15 mouse cellular contexts compared by ENCODE assay signal in the genomic region with DNA sequence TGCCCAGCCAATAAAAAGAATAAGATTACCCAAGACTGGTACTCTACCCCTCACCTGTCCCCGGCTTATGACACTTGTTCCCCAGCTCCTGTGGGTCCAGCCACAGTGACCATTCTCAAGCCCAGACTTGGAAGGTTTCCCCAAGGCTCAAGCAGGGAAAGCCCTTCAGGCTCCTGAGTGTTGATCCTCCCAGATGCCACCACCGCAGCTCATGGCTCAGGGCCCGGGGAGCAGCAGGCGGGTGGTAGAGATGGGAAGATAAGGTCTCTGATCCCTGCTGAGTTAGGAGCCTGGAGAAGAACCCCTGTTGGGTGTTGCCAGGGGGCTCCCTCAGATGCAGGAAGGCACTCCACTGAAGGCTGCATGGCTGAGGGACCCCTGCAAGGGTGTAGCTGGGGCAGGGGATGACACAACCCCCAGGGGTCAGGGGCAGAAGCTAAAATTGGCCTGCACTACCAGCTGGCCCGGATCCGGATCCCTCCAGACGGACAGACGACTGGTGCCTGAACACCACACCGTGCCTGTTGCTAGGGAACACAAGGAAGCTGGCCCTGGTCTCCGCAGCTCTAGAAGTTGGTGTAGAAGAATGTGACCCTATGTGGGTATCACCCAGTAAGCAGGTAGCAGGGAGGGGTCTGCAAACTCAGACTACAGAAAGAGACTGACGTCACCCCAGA. TPM values are rescaled to one million over a fixed set of nuclear protein-coding genes. Genes with fewer than 3 reads are reported as not detected.
DNase-seq lines count a peak whose midpoint lies in the region; ATAC-seq and TF ChIP-seq lines count a peak whose summit lies in the region.
"Had no signal": no experiment of that assay in that cellular context is flagged by ENCODE, and none has a peak within 500 bp of the region (broad histone marks: within the 10 kb centered on the region; RNA-seq: fewer than 3 reads in every experiment).

No protein-coding gene starts in this region.

- intact Hi-C loops in heart, adult 2 months (cut with DNase I) = loop anchor here (5.0 kb wide), 2 partner anchors 106 to 171 kb away; partner anchors contain the start of genes Ppp1r37 and Relb

- H3K9ac ChIP-seq in heart, embryonic 12.5 days = 0 out of 2 replicates have a peak overlapping the region, but pooled peaks have one; percentile 7
- H3K9ac ChIP-seq in heart, adult 2 months (ENCODE audit: low read depth, low read length) = no peak overlapping the region
- no peak overlapping the region for H3K9ac ChIP-seq in neural tube, embryonic 11.5 days (ENCODE audit: low read length)
- H3K9ac ChIP-seq in embryonic facial prominence, embryonic 13.5 days = no peak overlapping the region
- H3K9ac ChIP-seq: embryonic facial prominence, embryonic 15.5 days had no signal

- no peaks in the 10 kb centered on the region for H3K27me3 ChIP-seq in heart, embryonic 12.5 days (replicated peaks)
- no peaks in the 10 kb centered on the region for H3K27me3 ChIP-seq in heart, adult 2 months (ENCODE audit: control insufficient read depth, insufficient read depth, low read length)
- H3K27me3 ChIP-seq in neural tube, embryonic 11.5 days (ENCODE audit: control insufficient read depth, insufficient read depth, low read length) = no peaks in the 10 kb centered on the region
- H3K27me3 ChIP-seq in embryonic facial prominence, embryonic 13.5 days = no peaks in the 10 kb centered on the region
- H3K27me3 ChIP-seq: embryonic facial prominence, embryonic 15.5 days; limb, embryonic 13.5 days had no signal

- H3K9me3 ChIP-seq in heart, embryonic 12.5 days (replicated peaks) = no peaks in the 10 kb centered on the region
- no peaks in the 10 kb centered on the region for H3K9me3 ChIP-seq in neural tube, embryonic 11.5 days (ENCODE audit: control insufficient read depth, low read length)
- H3K9me3 ChIP-seq in embryonic facial prominence, embryonic 13.5 days = no peaks in the 10 kb centered on the region
- H3K9me3 ChIP-seq: embryonic facial prominence, embryonic 15.5 days; limb, embryonic 13.5 days had no signal

- DNase-seq in heart, adult 2 months = no peak
- DNase-seq in neural tube, embryonic 11.5 days (ENCODE audit: low spot score) = no peak
- no peak for DNase-seq in neural tube, embryonic 10.5 days (ENCODE audit: extremely low spot score, low spot score)
- DNase-seq in adipocyte (ENCODE audit: low spot score) = no peak
- DNase-seq: gastrocnemius, postnatal 10 days; heart, postnatal 4 days; kidney, postnatal 36 days; thymus, postnatal 14 days had no signal

- H3K27ac ChIP-seq in heart, embryonic 12.5 days (ENCODE audit: poor library complexity, severe bottlenecking) = no peak overlapping the region
- no peak overlapping the region for H3K27ac ChIP-seq in heart, adult 2 months
- no peak overlapping the region for H3K27ac ChIP-seq in neural tube, embryonic 11.5 days (ENCODE audit: low read depth, low read length)
- no peak overlapping the region for H3K27ac ChIP-seq in embryonic facial prominence, embryonic 13.5 days
- H3K27ac ChIP-seq: embryonic facial prominence, embryonic 15.5 days; limb, embryonic 13.5 days had no signal

- 59% methylated on average over 11 of the region's 11 CpGs for WGBS in heart, embryonic 12.5 days
- WGBS in heart, adult 2 months = 36% methylated on average over 11 of the region's 11 CpGs
- 80% methylated on average over 11 of the region's 11 CpGs for WGBS in neural tube, embryonic 11.5 days
- WGBS in embryonic facial prominence, embryonic 13.5 days = 80% methylated on average over 11 of the region's 11 CpGs

- H3K79me2 ChIP-seq in heart, adult 2 months (replicated peaks; ENCODE audit: control insufficient read depth, insufficient read depth, low read length) = peaks cover 9% of the 10 kb centered on the region

- TF ChIP-seq CTCF in heart, adult 2 months (IDR thresholded peaks at IDR 0.05) = no peak

- no peak for TF ChIP-seq EP300 in heart, adult 2 months (IDR thresholded peaks at IDR 0.05; ENCODE audit: insufficient read depth, low read depth, low read length)

- ATAC-seq in heart, embryonic 12.5 days (ENCODE audit: insufficient number of reproducible peaks, low FRiP score) = no peak
- no peak for ATAC-seq in neural tube, embryonic 11.5 days (ENCODE audit: insufficient read depth, low FRiP score, low TSS enrichment)
- no peak for ATAC-seq in embryonic facial prominence, embryonic 13.5 days (ENCODE audit: insufficient number of reproducible peaks, insufficient read depth, low FRiP score, low TSS enrichment, low read depth)
- no peak for ATAC-seq in frontal cortex, adult (ENCODE audit: low TSS enrichment)
- ATAC-seq: lung, postnatal 0 days had no signal

- no peak overlapping the region for H3K4me3 ChIP-seq in heart, embryonic 12.5 days
- H3K4me3 ChIP-seq in heart, adult 2 months = no peak overlapping the region
- no peak overlapping the region for H3K4me3 ChIP-seq in neural tube, embryonic 11.5 days (ENCODE audit: low read depth, low read length)
- H3K4me3 ChIP-seq in embryonic facial prominence, embryonic 13.5 days = no peak overlapping the region

- H3K4me1 ChIP-seq in heart, embryonic 12.5 days (replicated peaks) = peaks cover 24% of the 10 kb centered on the region
- peaks cover 2% of the 10 kb centered on the region; the same call in 1 of the 2 replicates for H3K4me1 ChIP-seq in heart, adult 2 months (ENCODE audit: control insufficient read depth, insufficient read depth, low read length)
- H3K4me1 ChIP-seq in neural tube, embryonic 11.5 days (ENCODE audit: control insufficient read depth, insufficient read depth, low read length) = peaks cover 7% of the 10 kb centered on the region; the same call in 1 of the 2 replicates
- peaks cover 25% of the 10 kb centered on the region for H3K4me1 ChIP-seq in embryonic facial prominence, embryonic 13.5 days

- H3K36me3 ChIP-seq in heart, embryonic 12.5 days = peaks cover 41% of the 10 kb centered on the region
- no peaks in the 10 kb centered on the region; the same call in 1 of the 2 replicates for H3K36me3 ChIP-seq in heart, adult 2 months (ENCODE audit: control insufficient read depth, insufficient read depth, low read length)
- peaks cover 10% of the 10 kb centered on the region for H3K36me3 ChIP-seq in neural tube, embryonic 11.5 days (ENCODE audit: control insufficient read depth, insufficient read depth, low read length)
- H3K36me3 ChIP-seq in embryonic facial prominence, embryonic 13.5 days = peaks cover 42% of the 10 kb centered on the region

- no peak for TF ChIP-seq POLR2A in heart, adult 2 months (IDR thresholded peaks at IDR 0.05; ENCODE audit: insufficient read depth, low read depth, low read length)

- H3K4me2 ChIP-seq in heart, embryonic 12.5 days = peak overlapping the region; percentile 97; the same call in 1 of the 2 replicates
- 0 out of 2 replicates have a peak overlapping the region, but pooled peaks have one; percentile 2 for H3K4me2 ChIP-seq in neural tube, embryonic 11.5 days (ENCODE audit: low read depth)
- 0 out of 2 replicates have a peak overlapping the region, but pooled peaks have one; percentile 97 for H3K4me2 ChIP-seq in embryonic facial prominence, embryonic 13.5 days

RNA-seq across cellular contexts. Expression of gene Mark4, which starts 2.7 kb away (rescaled TPM):
- polyA plus RNA-seq in heart, embryonic 12.5 days (2016; fragmentation: Nextera tagmentation; extraction: Ambion mirVana) = 11.4 and 11.7 TPM in 2 replicates
- total RNA-seq in heart, adult 2 months (2021) = 10 to 100 TPM; 22.4 to 27.2 TPM
- 11.1 and 11.8 TPM in 2 replicates for polyA plus RNA-seq in heart, adult 2 months (2012; rRNA removed)
- 14.1 and 16.4 TPM in 2 replicates for polyA plus RNA-seq in neural tube, embryonic 11.5 days (2014; fragmentation: Nextera tagmentation; extraction: Ambion mirVana)
- 10.2 and 12.4 TPM in 2 replicates for polyA plus RNA-seq in embryonic facial prominence, embryonic 13.5 days (2015; fragmentation: Nextera tagmentation; extraction: Ambion mirVana)

RNA-seq across cellular contexts. Expression of gene Exoc3l2, which starts 7.2 kb away (rescaled TPM):
- 2.9 and 3.1 TPM in 2 replicates for polyA plus RNA-seq in heart, embryonic 12.5 days (2016; fragmentation: Nextera tagmentation; extraction: Ambion mirVana)
- total RNA-seq in heart, adult 2 months (2021) = 1 to 10 TPM in 1 of 2 experiments, under 1 TPM in 1; 0.80 to 1.2 TPM
- polyA plus RNA-seq in heart, adult 2 months (2012; rRNA removed) = 1.5 and 1.7 TPM in 2 replicates
- polyA plus RNA-seq in neural tube, embryonic 11.5 days (2014; fragmentation: Nextera tagmentation; extraction: Ambion mirVana) = 1.2 and 1.6 TPM in 2 replicates
- polyA plus RNA-seq in embryonic facial prominence, embryonic 13.5 days (2015; fragmentation: Nextera tagmentation; extraction: Ambion mirVana) = 0.73 and 0.84 TPM in 2 replicates
- total RNA-seq: neutrophil, adult 5-6 weeks had no signal

RNA-seq across cellular contexts. Expression of gene Ckm, which starts 51.4 kb away (rescaled TPM):
- 60.6 and 62.3 TPM in 2 replicates for polyA plus RNA-seq in heart, embryonic 12.5 days (2016; fragmentation: Nextera tagmentation; extraction: Ambion mirVana)
- 1,000 to 10,000 TPM; 3,482 to 3,985 TPM for total RNA-seq in heart, adult 2 months (2021)
- polyA plus RNA-seq in heart, adult 2 months (2012; rRNA removed) = 7,008 and 7,255 TPM in 2 replicates
- 0.41 and 0.69 TPM in 2 replicates for polyA plus RNA-seq in neural tube, embryonic 11.5 days (2014; fragmentation: Nextera tagmentation; extraction: Ambion mirVana)
- 2.1 TPM in 1 of 2 replicates, not detected in the other for polyA plus RNA-seq in embryonic facial prominence, embryonic 13.5 days (2015; fragmentation: Nextera tagmentation; extraction: Ambion mirVana)
- total RNA-seq: neutrophil, adult 5-6 weeks had no signal

RNA-seq across cellular contexts. Expression of gene Klc3, which starts 52.1 kb away (rescaled TPM):
- 4.2 and 4.6 TPM in 2 replicates for polyA plus RNA-seq in heart, embryonic 12.5 days (2016; fragmentation: Nextera tagmentation; extraction: Ambion mirVana)
- under 1 TPM; 0.21 to 0.25 TPM for total RNA-seq in heart, adult 2 months (2021)
- polyA plus RNA-seq in heart, adult 2 months (2012; rRNA removed) = 0.29 and 0.59 TPM in 2 replicates
- polyA plus RNA-seq in neural tube, embryonic 11.5 days (2014; fragmentation: Nextera tagmentation; extraction: Ambion mirVana) = 3.2 and 3.4 TPM in 2 replicates
- 14.5 and 14.8 TPM in 2 replicates for polyA plus RNA-seq in embryonic facial prominence, embryonic 13.5 days (2015; fragmentation: Nextera tagmentation; extraction: Ambion mirVana)

RNA-seq across cellular contexts. Expression of gene Bloc1s3, which starts 52.2 kb away (rescaled TPM):
- 2.4 TPM in 2 replicates for polyA plus RNA-seq in heart, embryonic 12.5 days (2016; fragmentation: Nextera tagmentation; extraction: Ambion mirVana)
- total RNA-seq in heart, adult 2 months (2021) = 1 to 10 TPM; 2.2 to 2.5 TPM
- polyA plus RNA-seq in heart, adult 2 months (2012; rRNA removed) = 3.9 and 5.4 TPM in 2 replicates
- 2.0 and 2.7 TPM in 2 replicates for polyA plus RNA-seq in neural tube, embryonic 11.5 days (2014; fragmentation: Nextera tagmentation; extraction: Ambion mirVana)
- 2.3 and 2.7 TPM in 2 replicates for polyA plus RNA-seq in embryonic facial prominence, embryonic 13.5 days (2015; fragmentation: Nextera tagmentation; extraction: Ambion mirVana)

Comparison
In these comparisons a context has a peak if more than half of its experiments do, and no peak if none do; other contexts are left out.
1. RNA of gene Ckm, which starts 51.4 kb away (polyA plus RNA-seq): 7,008 to 7,255 TPM in heart, adult 2 months; 60.6 to 62.3 TPM in heart, embryonic 12.5 days, 0.41 to 0.69 TPM in neural tube, embryonic 11.5 days and 2.1 TPM in embryonic facial prominence, embryonic 13.5 days; every median in the first group is over 100 times any median in the second.
2. H3K4me2 ChIP-seq: peak in every context shown above with its lines; median percentile 97 in heart, embryonic 12.5 days; 97 in embryonic facial prominence, embryonic 13.5 days; 2 in neural tube, embryonic 11.5 days.